Mouse (Mus musculus): ENCODE results near the gene Cmtm7.

The Cmtm7 gene

DNA sequence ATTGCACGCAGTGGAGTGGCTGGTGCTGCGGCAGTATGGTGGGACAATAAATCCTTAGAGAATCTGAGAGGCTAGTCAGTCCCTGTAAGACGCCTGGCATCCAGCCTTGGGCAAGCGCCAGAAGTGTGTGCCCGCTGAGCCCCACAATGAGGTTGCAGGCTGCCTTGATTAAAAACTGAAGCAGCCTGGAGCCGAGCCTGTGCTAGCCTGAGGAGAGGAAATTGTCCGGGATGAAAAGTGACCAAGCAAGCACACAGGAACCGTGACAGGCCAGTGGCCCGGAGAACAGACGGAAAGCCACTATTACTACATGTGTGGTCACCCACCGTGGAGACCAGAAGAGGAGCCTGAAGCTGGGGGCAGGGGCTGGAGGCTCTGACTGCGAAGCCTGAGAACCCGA lies 14.6 kb downstream of the Cmtm7 start:
- DNase-seq (ENCODE audit: low spot score in 2 of 2): no peak

DNA sequence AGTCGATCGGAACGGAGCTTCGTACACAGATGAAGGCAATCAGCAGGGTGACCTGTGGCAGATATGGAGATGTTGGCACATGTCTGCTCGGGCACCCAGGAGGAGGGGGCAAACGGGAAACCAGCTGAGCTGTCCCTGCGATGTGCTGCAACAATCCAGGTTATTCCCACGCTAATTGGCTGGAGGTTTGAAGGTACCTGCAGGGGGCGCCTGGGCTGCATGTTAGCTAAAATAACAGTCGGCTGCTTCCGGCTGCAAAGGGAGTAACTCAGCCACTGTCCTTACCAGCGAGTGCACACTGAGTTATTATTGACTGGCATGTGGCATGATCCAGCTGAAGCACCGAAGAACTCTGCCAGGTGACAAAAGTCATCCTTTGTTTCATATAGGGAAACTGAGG lies 18.3 kb downstream of the Cmtm7 start:
- peak in 1 of 2 experiments; percentile 69 for DNase-seq (ENCODE audit: low spot score in 2 of 2)

DNA sequence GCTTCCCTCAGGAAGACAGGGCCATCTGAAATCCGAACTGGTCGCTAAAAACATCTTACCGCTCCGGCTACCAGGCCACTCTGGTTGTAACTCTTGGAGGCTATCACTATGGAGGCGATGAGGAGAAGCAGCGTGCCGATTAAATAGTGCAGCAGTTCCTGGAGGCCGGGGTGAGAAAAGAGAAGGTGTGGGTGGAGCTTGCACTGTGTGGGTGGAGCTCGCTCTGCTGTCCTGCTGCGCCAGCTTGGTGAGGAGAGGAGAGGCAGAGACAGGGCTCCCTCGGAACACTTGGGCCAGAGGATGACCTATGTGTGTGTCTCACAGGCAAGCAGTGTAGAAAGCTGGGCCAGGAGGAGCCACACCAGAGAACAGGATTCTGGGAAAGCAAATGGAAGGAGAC lies 19.8 kb downstream of the Cmtm7 start:
- no peak for DNase-seq (ENCODE audit: low spot score in 2 of 2)

- no peak for DNase-seq (ENCODE audit: low spot score in 2 of 2)
These were observed 21.3 kb downstream of the Cmtm7 start for GRCm38 (mm10) chr9:114760353-114760752.

- no peak for DNase-seq (ENCODE audit: low spot score in 2 of 2)
These were observed 21.8 kb downstream of the Cmtm7 start for GRCm38 (mm10) chr9:114759886-114760285.

- no peak for DNase-seq (ENCODE audit: low spot score in 2 of 2)
These were observed 22.9 kb downstream of the Cmtm7 start for GRCm38 (mm10) chr9:114758801-114759200.

GRCm38 (mm10) chr9:114758272-114758671 lies 23.4 kb downstream of the Cmtm7 start:
- no peak for DNase-seq (ENCODE audit: low spot score in 2 of 2)

DNA sequence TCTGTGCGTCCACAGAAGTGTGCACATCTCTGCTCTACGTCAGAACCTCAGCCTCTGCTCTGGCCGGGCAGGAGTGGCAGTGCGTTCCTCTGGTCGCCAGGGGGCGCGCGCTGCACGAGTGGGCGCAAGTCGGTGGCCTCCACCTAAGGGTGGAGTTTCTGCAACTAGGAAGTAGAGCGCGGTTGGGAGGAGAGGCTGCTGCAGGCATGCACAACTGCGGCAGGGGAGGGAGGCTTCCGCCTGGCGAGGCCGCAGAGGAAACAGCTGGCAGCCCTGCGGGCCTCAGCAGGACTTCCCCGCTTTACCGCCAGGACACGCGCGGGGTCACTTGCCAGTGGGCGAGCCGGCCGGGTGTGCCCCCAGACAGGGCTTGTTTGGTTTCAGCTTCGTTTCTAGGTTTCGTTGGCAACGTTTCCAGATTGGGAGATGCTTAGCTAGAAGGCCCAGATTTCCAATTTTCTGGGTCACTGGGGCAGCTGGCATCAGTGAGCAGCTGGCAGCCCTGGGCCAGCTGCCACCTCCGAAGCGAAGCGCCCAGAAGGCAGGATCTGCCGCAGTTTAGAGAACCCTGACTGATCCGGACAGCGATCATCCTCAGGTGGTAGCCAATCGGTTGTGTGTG lies 28.7 kb downstream of the Cmtm7 start:
- peak; percentile 94 to 95 for DNase-seq (ENCODE audit: low spot score in 2 of 2)

GRCm38 (mm10) chr9:114752311-114752710 lies 29.3 kb downstream of the Cmtm7 start:
- DNase-seq (ENCODE audit: low spot score in 2 of 2): peak in 1 of 2 experiments; percentile 42

- DNase-seq (ENCODE audit: low spot score in 2 of 2): no peak
These were observed 30.1 kb downstream of the Cmtm7 start for GRCm38 (mm10) chr9:114751582-114751981.

DNA sequence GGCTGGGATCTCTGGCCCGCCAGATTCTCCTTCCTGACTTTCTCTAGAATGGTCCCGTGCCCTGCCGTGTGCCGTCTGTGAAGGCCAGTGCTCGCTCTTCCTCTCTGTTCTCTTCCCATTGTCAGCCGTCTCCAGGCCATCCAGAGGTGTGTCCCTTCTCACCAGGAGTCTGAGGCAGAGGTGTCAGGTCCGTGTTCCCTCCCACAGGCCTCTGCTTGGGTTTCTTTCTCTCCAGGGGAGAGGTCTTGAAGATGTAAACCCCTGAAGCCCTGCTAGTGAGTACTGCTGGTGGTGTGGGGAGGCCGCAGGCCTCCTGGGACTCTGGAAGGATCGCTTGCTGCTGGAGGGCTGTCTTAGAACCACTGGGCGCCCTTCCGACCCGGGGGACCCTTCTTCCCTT lies 34.2 kb downstream of the Cmtm7 start:
- no peak for DNase-seq (ENCODE audit: low spot score in 2 of 2)

DNA sequence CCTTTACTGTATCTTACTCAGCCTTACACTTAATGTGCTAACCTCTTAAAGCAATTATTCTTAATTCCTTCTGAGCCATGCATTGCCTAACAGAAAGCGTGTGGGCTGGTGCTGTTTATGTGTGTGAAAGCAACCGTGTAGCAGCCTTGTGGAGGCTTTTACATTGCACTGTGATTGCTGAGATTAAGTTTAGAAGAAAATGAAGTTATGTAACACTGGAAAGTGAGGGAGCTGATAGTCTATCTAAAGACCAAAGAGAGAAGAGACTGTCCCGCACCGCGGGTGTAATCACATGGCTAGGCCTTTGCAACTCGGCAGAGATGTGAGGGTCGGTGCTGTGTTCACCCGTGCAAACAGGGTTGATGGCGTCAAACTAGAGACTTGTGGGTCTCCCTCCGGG lies 34.6 kb downstream of the Cmtm7 start:
- DNase-seq (ENCODE audit: low spot score in 2 of 2): no peak

DNA sequence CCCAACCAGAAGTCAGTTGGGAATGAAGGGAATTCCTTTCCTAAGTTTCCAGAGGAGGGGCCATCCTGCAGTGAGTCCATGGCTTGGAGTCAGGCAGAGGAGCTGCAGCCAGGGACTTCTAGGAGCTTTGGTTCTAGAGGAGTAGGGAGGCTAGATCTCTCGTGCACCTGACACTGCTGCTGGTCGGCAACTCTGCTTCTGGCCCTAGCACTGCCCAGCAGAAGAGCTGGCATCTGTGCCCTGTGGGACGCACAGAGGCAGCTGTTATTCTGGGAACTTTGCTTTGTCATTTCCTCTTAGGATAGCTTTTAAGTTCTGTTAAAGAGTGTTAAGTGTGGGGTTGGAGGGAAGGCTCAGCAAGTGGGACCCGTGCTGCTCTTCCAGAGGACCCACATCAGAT lies 36.0 kb downstream of the Cmtm7 start:
- DNase-seq (ENCODE audit: low spot score in 2 of 2): no peak

DNA sequence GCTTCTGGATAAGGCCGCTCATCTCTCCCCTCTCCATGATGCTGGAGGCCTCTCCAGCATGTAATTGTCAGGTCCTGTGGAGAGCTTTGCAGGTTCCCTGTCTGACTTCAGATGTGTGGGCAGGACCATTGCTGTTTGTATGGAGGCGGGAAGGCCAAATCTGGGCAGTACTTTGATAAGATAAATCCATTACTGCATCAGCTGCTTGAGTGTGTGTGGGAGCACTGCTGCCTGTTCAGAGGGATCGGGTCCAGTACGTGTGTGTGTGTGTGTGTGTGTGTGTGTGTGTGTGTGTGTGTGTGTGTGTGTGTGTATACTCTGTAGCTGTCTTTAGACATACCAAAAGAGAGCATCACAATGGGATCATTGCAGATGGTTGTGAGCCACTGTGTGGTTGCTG lies 36.5 kb downstream of the Cmtm7 start:
- no peak for DNase-seq (ENCODE audit: low spot score in 2 of 2)

- no peak for DNase-seq (ENCODE audit: low spot score in 2 of 2)
These were observed 38.9 kb downstream of the Cmtm7 start for GRCm38 (mm10) chr9:114742731-114743130.

- no peak for DNase-seq (ENCODE audit: low spot score in 2 of 2)
These were observed 41.3 kb downstream of the Cmtm7 start for GRCm38 (mm10) chr9:114740336-114740735.

DNA sequence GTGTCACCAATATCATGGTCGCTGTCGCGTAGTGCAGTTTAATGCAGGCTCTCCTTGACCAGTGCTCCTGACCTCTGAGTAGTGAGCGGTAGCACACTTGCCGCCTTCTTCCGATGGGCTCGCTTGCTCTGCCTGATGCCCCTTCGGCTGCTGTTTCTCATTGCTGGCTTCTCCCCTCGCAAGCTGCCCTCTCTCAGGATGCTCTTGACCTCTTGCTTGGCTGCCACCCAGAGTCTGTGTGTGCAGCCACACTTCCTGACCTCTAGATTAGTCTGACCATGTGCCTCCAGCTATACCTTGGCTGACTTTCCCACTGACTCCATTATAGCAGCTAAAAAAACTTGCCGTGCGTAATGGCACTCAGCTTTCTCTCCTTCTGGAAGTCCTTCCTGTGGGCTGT lies 45.2 kb downstream of the Cmtm7 start:
- DNase-seq (ENCODE audit: low spot score in 2 of 2): no peak

- DNase-seq (ENCODE audit: low spot score in 2 of 2): no peak
These were observed 48.4 kb downstream of the Cmtm7 start for GRCm38 (mm10) chr9:114733238-114733637.

- peak; percentile 39 to 58 for DNase-seq (ENCODE audit: low spot score in 2 of 2)
These were observed 49.6 kb downstream of the Cmtm7 start for GRCm38 (mm10) chr9:114731871-114732682.

GRCm38 (mm10) chr9:114731011-114731755 lies 50.5 kb downstream of the Cmtm7 start, which contains the start of gene Cmtm6:
Gene Cmtm6 (plus strand): TSS chr9:114731116.
- DNase-seq (ENCODE audit: low spot score in 2 of 2): peak; percentile 97 to 99

- DNase-seq (ENCODE audit: low spot score in 2 of 2): peak in 1 of 2 experiments; percentile 33
These were observed 51.5 kb downstream of the Cmtm7 start for GRCm38 (mm10) chr9:114729911-114730805.
